Mouse (Mus musculus) liver, postnatal 0 days (tissue): ENCODE measurements around the gene Rsph10b.

Experiments
- CTCF ChIP-seq: sonication (generic); IDR thresholded peaks from 2 replicates; pipeline ENCODE4 v1.5.1; 2016; ENCODE audit warnings: antibody characterized with exemption, low read depth
- EP300 ChIP-seq: IDR thresholded peaks from 2 replicates; pipeline ENCODE4 v1.6.1; 2016; ENCODE audit warnings: antibody characterized with exemption, low read depth, mild to moderate bottlenecking

DNA sequence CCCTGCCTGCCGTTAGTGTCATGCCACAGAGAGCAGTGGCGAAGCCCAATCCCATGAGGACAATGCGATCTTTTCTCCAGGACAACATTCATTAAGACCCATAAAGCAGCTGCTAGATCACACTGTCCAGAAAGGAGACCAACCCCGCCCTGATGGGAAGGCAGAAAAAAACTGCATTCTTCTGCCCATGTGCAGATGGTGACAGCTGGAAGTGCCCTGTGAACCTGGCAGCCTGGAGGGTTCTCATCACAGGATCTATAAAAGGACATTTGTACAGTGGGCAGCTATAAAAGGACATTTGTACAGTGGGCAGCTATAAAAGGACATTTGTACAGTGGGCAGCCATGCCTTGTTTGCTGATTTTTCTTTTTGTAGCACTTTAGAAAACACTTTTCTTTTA lies 56.2 kb downstream of the Rsph10b start:
- no peak for TF ChIP-seq CTCF
- no peak for TF ChIP-seq EP300
